Mouse (Mus musculus): Measurements from ENCODE around the gene Rasal1. TPM values are rescaled to one million over a fixed set of nuclear protein-coding genes. Genes with fewer than 3 reads are reported as not detected.

Rasal1 gene
- polyA plus RNA-seq, 1 experiment = 20.0 TPM

- TF ChIP-seq POLR2A (IDR thresholded peaks at IDR 0.05; ENCODE audit: control insufficient read depth, low read depth, low read length) = no peak
- TF ChIP-seq CTCF (IDR thresholded peaks at IDR 0.05; ENCODE audit: control insufficient read depth, insufficient read depth, insufficient replicate concordance, low read depth, low read length) = no peak
- H3K27ac ChIP-seq (ENCODE audit: control insufficient read depth, insufficient read depth, low read depth, low read length) = no peak overlapping the region
- no peaks in the 10 kb centered on the region for H3K36me3 ChIP-seq (ENCODE audit: control insufficient read depth, insufficient read depth, low read length)
- H3K4me3 ChIP-seq (ENCODE audit: control insufficient read depth, low read depth, low read length) = no peak overlapping the region
- no peaks in the 10 kb centered on the region for H3K27me3 ChIP-seq (ENCODE audit: control insufficient read depth, insufficient read depth, low read length)
- H3K4me1 ChIP-seq (ENCODE audit: control insufficient read depth, insufficient read depth, low read length) = peaks cover 10% of the 10 kb centered on the region
Measured at GRCm38 (mm10) chr5:120686749-120687483, 38.3 kb downstream of the Rasal1 start.

GRCm38 (mm10) chr5:120687484-120687851 lies 38.9 kb downstream of the Rasal1 start:
- Histone ChIP-seq H3K27ac (ENCODE audit: control insufficient read depth, insufficient read depth, low read depth, low read length) (no peak overlapping the region), H3K4me3 (ENCODE audit: control insufficient read depth, low read depth, low read length) (no peak overlapping the region), H3K36me3 (ENCODE audit: control insufficient read depth, insufficient read depth, low read length) (no peaks in the 10 kb centered on the region), H3K27me3 (ENCODE audit: control insufficient read depth, insufficient read depth, low read length) (no peaks in the 10 kb centered on the region), H3K4me1 (ENCODE audit: control insufficient read depth, insufficient read depth, low read length) (peaks cover 12% of the 10 kb centered on the region)
- TF ChIP-seq POLR2A (IDR thresholded peaks at IDR 0.05; ENCODE audit: control insufficient read depth, low read depth, low read length) (no peak), CTCF (IDR thresholded peaks at IDR 0.05; ENCODE audit: control insufficient read depth, insufficient read depth, insufficient replicate concordance, low read depth, low read length) (no peak)

GRCm38 (mm10) chr5:120687897-120688296 lies 39.3 kb downstream of the Rasal1 start:
- no peak overlapping the region for H3K27ac ChIP-seq (ENCODE audit: control insufficient read depth, insufficient read depth, low read depth, low read length)
- H3K27me3 ChIP-seq (ENCODE audit: control insufficient read depth, insufficient read depth, low read length) = no peaks in the 10 kb centered on the region
- peaks cover 10% of the 10 kb centered on the region for H3K4me1 ChIP-seq (ENCODE audit: control insufficient read depth, insufficient read depth, low read length)
- no peak overlapping the region for H3K4me3 ChIP-seq (ENCODE audit: control insufficient read depth, low read depth, low read length)
- no peaks in the 10 kb centered on the region for H3K36me3 ChIP-seq (ENCODE audit: control insufficient read depth, insufficient read depth, low read length)
- no peak for TF ChIP-seq CTCF (IDR thresholded peaks at IDR 0.05; ENCODE audit: control insufficient read depth, insufficient read depth, insufficient replicate concordance, low read depth, low read length)
- no peak for TF ChIP-seq POLR2A (IDR thresholded peaks at IDR 0.05; ENCODE audit: control insufficient read depth, low read depth, low read length)

- TF ChIP-seq POLR2A (IDR thresholded peaks at IDR 0.05; ENCODE audit: control insufficient read depth, low read depth, low read length) = no peak
- Histone ChIP-seq H3K27ac (ENCODE audit: control insufficient read depth, insufficient read depth, low read depth, low read length) (no peak overlapping the region), H3K4me3 (ENCODE audit: control insufficient read depth, low read depth, low read length) (no peak overlapping the region), H3K36me3 (ENCODE audit: control insufficient read depth, insufficient read depth, low read length) (no peaks in the 10 kb centered on the region), H3K27me3 (ENCODE audit: control insufficient read depth, insufficient read depth, low read length) (no peaks in the 10 kb centered on the region), H3K4me1 (ENCODE audit: control insufficient read depth, insufficient read depth, low read length) (peaks cover 10% of the 10 kb centered on the region)
Measured at GRCm38 (mm10) chr5:120688434-120688833, 39.8 kb downstream of the Rasal1 start.

- Histone ChIP-seq H3K4me1 (ENCODE audit: control insufficient read depth, insufficient read depth, low read length) (peaks cover 7% of the 10 kb centered on the region; the same call in 1 of the 2 replicates), H3K27ac (ENCODE audit: control insufficient read depth, insufficient read depth, low read depth, low read length) (no peak overlapping the region), H3K27me3 (ENCODE audit: control insufficient read depth, insufficient read depth, low read length) (no peaks in the 10 kb centered on the region), H3K4me3 (ENCODE audit: control insufficient read depth, low read depth, low read length) (no peak overlapping the region), H3K36me3 (ENCODE audit: control insufficient read depth, insufficient read depth, low read length) (no peaks in the 10 kb centered on the region)
- TF ChIP-seq POLR2A (IDR thresholded peaks at IDR 0.05; ENCODE audit: control insufficient read depth, low read depth, low read length) (no peak), CTCF (IDR thresholded peaks at IDR 0.05; ENCODE audit: control insufficient read depth, insufficient read depth, insufficient replicate concordance, low read depth, low read length) (no peak)
Measured at GRCm38 (mm10) chr5:120690417-120690816, 41.8 kb downstream of the Rasal1 start.

GRCm38 (mm10) chr5:120692034-120692433 lies 43.4 kb downstream of the Rasal1 start:
- TF ChIP-seq CTCF (IDR thresholded peaks at IDR 0.05; ENCODE audit: control insufficient read depth, insufficient read depth, insufficient replicate concordance, low read depth, low read length) (no peak), POLR2A (IDR thresholded peaks at IDR 0.05; ENCODE audit: control insufficient read depth, low read depth, low read length) (0 out of 2 replicates have a peak, but pooled peaks have one; percentile 15)
- H3K36me3 ChIP-seq (ENCODE audit: control insufficient read depth, insufficient read depth, low read length) = no peaks in the 10 kb centered on the region
- H3K27me3 ChIP-seq (ENCODE audit: control insufficient read depth, insufficient read depth, low read length) = no peaks in the 10 kb centered on the region

GRCm38 (mm10) chr5:120693931-120694694 lies 45.5 kb downstream of the Rasal1 start:
- H3K27ac ChIP-seq (ENCODE audit: control insufficient read depth, insufficient read depth, low read depth, low read length) = no peak overlapping the region
- H3K27me3 ChIP-seq (ENCODE audit: control insufficient read depth, insufficient read depth, low read length) = no peaks in the 10 kb centered on the region
- H3K4me1 ChIP-seq (ENCODE audit: control insufficient read depth, insufficient read depth, low read length) = peaks cover 15% of the 10 kb centered on the region
- no peaks in the 10 kb centered on the region for H3K36me3 ChIP-seq (ENCODE audit: control insufficient read depth, insufficient read depth, low read length)
- TF ChIP-seq POLR2A (IDR thresholded peaks at IDR 0.05; ENCODE audit: control insufficient read depth, low read depth, low read length) = no peak
- TF ChIP-seq CTCF (IDR thresholded peaks at IDR 0.05; ENCODE audit: control insufficient read depth, insufficient read depth, insufficient replicate concordance, low read depth, low read length) = no peak
- no peak overlapping the region for H3K4me3 ChIP-seq (ENCODE audit: control insufficient read depth, low read depth, low read length)

More at GRCm38 (mm10) chr5:120692034-120692433, 43.4 kb downstream of the Rasal1 start:
- no peak overlapping the region for H3K4me3 ChIP-seq (ENCODE audit: control insufficient read depth, low read depth, low read length)
- H3K4me1 ChIP-seq (ENCODE audit: control insufficient read depth, insufficient read depth, low read length) = peaks cover 7% of the 10 kb centered on the region; the same call in 1 of the 2 replicates
- no peak overlapping the region for H3K27ac ChIP-seq (ENCODE audit: control insufficient read depth, insufficient read depth, low read depth, low read length)
